Mouse (Mus musculus) liver, embryonic 11.5 days (tissue): ENCODE data around the gene Gpc5. TPM values are rescaled to one million over a fixed set of nuclear protein-coding genes. Genes with fewer than 3 reads are reported as not detected.

Experiments used
- ATAC-seq: fragments of 200-750 bp; cut with Nextera tagmentation; replicated peaks from 2 replicates; pipeline ENCODE4 v1.8.0; 2017; ENCODE audit warnings: moderate number of reproducible peaks, mild to moderate bottlenecking, moderate TSS enrichment, moderate library complexity; ENCODE audit not compliant: low FRiP score
- DNase-seq: peaks from one replicate; pipeline ENCODE4 v3.0.0-alpha.2; 2017; ENCODE audit warnings: low spot score
- H3K27ac ChIP-seq: fragments of 300-500 bp; sonication (generic); 2 replicates; pipeline ENCODE4 v1.5.1; 2014; ENCODE audit warnings: mild to moderate bottlenecking, low read depth, low read length, control low read depth
- H3K27me3 ChIP-seq: fragments of 300-500 bp; sonication (generic); replicated peaks from 2 replicates; pipeline ENCODE4 v1.6.1; 2014; ENCODE audit warnings: low read length, mixed read lengths; ENCODE audit not compliant: control insufficient read depth, insufficient read depth
- H3K36me3 ChIP-seq: fragments of 300-500 bp; sonication (generic); 2 replicates; pipeline ENCODE4 v1.6.1; 2014; ENCODE audit warnings: mild to moderate bottlenecking, low read length, moderate library complexity, mixed read lengths; ENCODE audit not compliant: control insufficient read depth, insufficient read depth
- H3K4me1 ChIP-seq: fragments of 300-500 bp; sonication (generic); replicated peaks from 2 replicates; pipeline ENCODE4 v1.6.1; 2014; ENCODE audit warnings: low read length, mixed read lengths; ENCODE audit not compliant: control insufficient read depth, insufficient read depth
- H3K4me2 ChIP-seq: fragments of 300-500 bp; sonication (generic); 2 replicates; pipeline ENCODE4 v1.6.1; 2014; ENCODE audit warnings: mild to moderate bottlenecking, control low read depth, moderate library complexity
- H3K4me3 ChIP-seq: fragments of 300-500 bp; sonication (generic); 2 replicates; pipeline ENCODE4 v1.5.1; 2014; ENCODE audit warnings: low read depth, low read length, control low read depth
- H3K9ac ChIP-seq: fragments of 300-500 bp; sonication (generic); 2 replicates; pipeline ENCODE4 v1.6.1; 2014; ENCODE audit warnings: low read depth, low read length, control low read depth
- H3K9me3 ChIP-seq: fragments of 300-500 bp; sonication (generic); 2 replicates; pipeline ENCODE4 v1.6.1; 2016; ENCODE audit warnings: low read length, inconsistent platforms, mixed read lengths; ENCODE audit not compliant: control insufficient read depth
- WGBS: fragments of 180-500 bp; shearing (Covaris S2); extraction: QIAGEN DNeasy Blood & Tissue Kit; methylation state at CpG from one replicate; pipeline ENCODE4 v1.1.7; 2014; 5-methylcytosine and 5-hydroxymethylcytosine counted together
- polyA plus RNA-seq: library from polyadenylated mRNA; unstranded; fragments of >200 nt; fragmentation: Nextera tagmentation; extraction: Ambion mirVana; gene quantifications from 2 replicates; pipeline ENCODE4 v1.2.1, GENCODE M21; 2014

Gene Gpc5
- polyA plus RNA-seq, 1 experiment from 2014 or later, result 0.12 TPM

- H3K9me3 ChIP-seq, result no peaks in the 10 kb centered on the region
- WGBS, result 75% methylated on average over 10 of the region's 10 CpGs
- ATAC-seq, result no peak; the same call in 1 of the 2 replicates
- no peaks in the 10 kb centered on the region for H3K27me3 ChIP-seq
- H3K36me3 ChIP-seq, result no peaks in the 10 kb centered on the region
- no peak overlapping the region for H3K4me2 ChIP-seq
- DNase-seq, result no peak
- no peak overlapping the region for H3K27ac ChIP-seq
- H3K4me1 ChIP-seq, result no peaks in the 10 kb centered on the region
- H3K4me3 ChIP-seq, result no peak overlapping the region
- no peak overlapping the region for H3K9ac ChIP-seq
These were observed 740.0 kb downstream of the Gpc5 start for GRCm38 (mm10) chr14:115831854-115832625.

- Histone ChIP-seq H3K27me3 (no peaks in the 10 kb centered on the region), H3K4me2 (no peak overlapping the region), H3K4me1 (no peaks in the 10 kb centered on the region), H3K36me3 (no peaks in the 10 kb centered on the region), H3K9me3 (no peaks in the 10 kb centered on the region), H3K27ac (no peak overlapping the region), H3K9ac (no peak overlapping the region), H3K4me3 (no peak overlapping the region)
- WGBS, result 75% methylated on average over 2 of the region's 2 CpGs
- DNase-seq (no peak), ATAC-seq (no peak)
These were observed 751.8 kb downstream of the Gpc5 start for GRCm38 (mm10) chr14:115843783-115844182.

- Histone ChIP-seq H3K36me3 (no peaks in the 10 kb centered on the region), H3K9me3 (no peaks in the 10 kb centered on the region), H3K27ac (no peak overlapping the region), H3K9ac (no peak overlapping the region), H3K27me3 (no peaks in the 10 kb centered on the region), H3K4me2 (no peak overlapping the region), H3K4me1 (no peaks in the 10 kb centered on the region), H3K4me3 (no peak overlapping the region)
- ATAC-seq, result no peak
- 81% methylated on average over 1 of the region's 1 CpGs for WGBS
- DNase-seq, result no peak
These were observed 752.9 kb downstream of the Gpc5 start for GRCm38 (mm10) chr14:115844773-115845427.

GRCm38 (mm10) chr14:115869127-115869526 is 777.1 kb downstream of the Gpc5 start:
- Histone ChIP-seq H3K36me3 (no peaks in the 10 kb centered on the region), H3K27ac (no peak overlapping the region), H3K4me3 (no peak overlapping the region), H3K4me2 (no peak overlapping the region), H3K9me3 (no peaks in the 10 kb centered on the region), H3K4me1 (no peaks in the 10 kb centered on the region), H3K9ac (no peak overlapping the region), H3K27me3 (no peaks in the 10 kb centered on the region)
- DNase-seq (no peak), ATAC-seq (no peak)
- 85% methylated on average over 3 of the region's 3 CpGs for WGBS

- no peaks in the 10 kb centered on the region for H3K9me3 ChIP-seq
- no peaks in the 10 kb centered on the region for H3K36me3 ChIP-seq
- no peak for ATAC-seq
- H3K27ac ChIP-seq, result no peak overlapping the region
- no peak overlapping the region for H3K4me2 ChIP-seq
- no peaks in the 10 kb centered on the region; the same call in 1 of the 2 replicates for H3K4me1 ChIP-seq
- WGBS, result 80% methylated on average over 1 of the region's 1 CpGs
- H3K4me3 ChIP-seq, result no peak overlapping the region
- H3K27me3 ChIP-seq, result no peaks in the 10 kb centered on the region
- no peak for DNase-seq
- no peak overlapping the region for H3K9ac ChIP-seq
These were observed 884.0 kb downstream of the Gpc5 start for GRCm38 (mm10) chr14:115976062-115976461.

- Histone ChIP-seq H3K27ac (no peak overlapping the region), H3K36me3 (no peaks in the 10 kb centered on the region), H3K9me3 (no peaks in the 10 kb centered on the region), H3K27me3 (no peaks in the 10 kb centered on the region), H3K4me3 (no peak overlapping the region), H3K4me2 (no peak overlapping the region), H3K4me1 (no peaks in the 10 kb centered on the region; the same call in 1 of the 2 replicates), H3K9ac (no peak overlapping the region)
- DNase-seq, result no peak
- peak; percentile 100 for ATAC-seq
- WGBS, result 15% methylated on average over 2 of the region's 2 CpGs
These were observed 887.2 kb downstream of the Gpc5 start for GRCm38 (mm10) chr14:115979233-115979632.

GRCm38 (mm10) chr14:115990764-115991163 is 898.7 kb downstream of the Gpc5 start:
- Histone ChIP-seq H3K27ac (no peak overlapping the region), H3K9me3 (no peaks in the 10 kb centered on the region), H3K4me2 (no peak overlapping the region), H3K36me3 (no peaks in the 10 kb centered on the region), H3K9ac (no peak overlapping the region), H3K4me3 (no peak overlapping the region), H3K27me3 (no peaks in the 10 kb centered on the region), H3K4me1 (no peaks in the 10 kb centered on the region)
- ATAC-seq, result no peak; the same call in 1 of the 2 replicates
- 55% methylated on average over 2 of the region's 2 CpGs for WGBS
- no peak for DNase-seq

- Histone ChIP-seq H3K4me3 (no peak overlapping the region), H3K27me3 (no peaks in the 10 kb centered on the region), H3K9me3 (no peaks in the 10 kb centered on the region), H3K27ac (no peak overlapping the region), H3K36me3 (no peaks in the 10 kb centered on the region), H3K9ac (no peak overlapping the region), H3K4me1 (no peaks in the 10 kb centered on the region), H3K4me2 (no peak overlapping the region)
- DNase-seq, result no peak
- no peak for ATAC-seq
- 58% methylated on average over 5 of the region's 5 CpGs for WGBS
These were observed 901.6 kb downstream of the Gpc5 start for GRCm38 (mm10) chr14:115993520-115994106.
